Mouse (Mus musculus): ENCODE results near the gene C1ra. TPM values are rescaled to one million over a fixed set of nuclear protein-coding genes. Genes with fewer than 3 reads are reported as not detected.
"Not testable (repeated sequence)": the region's sequence is repeated elsewhere in the genome, so short reads cannot be mapped to it uniquely, and the experiment has no call there.

Gene C1ra
- polyA plus RNA-seq, 1 experiment from 2014 or later = 0.12 TPM

DNA sequence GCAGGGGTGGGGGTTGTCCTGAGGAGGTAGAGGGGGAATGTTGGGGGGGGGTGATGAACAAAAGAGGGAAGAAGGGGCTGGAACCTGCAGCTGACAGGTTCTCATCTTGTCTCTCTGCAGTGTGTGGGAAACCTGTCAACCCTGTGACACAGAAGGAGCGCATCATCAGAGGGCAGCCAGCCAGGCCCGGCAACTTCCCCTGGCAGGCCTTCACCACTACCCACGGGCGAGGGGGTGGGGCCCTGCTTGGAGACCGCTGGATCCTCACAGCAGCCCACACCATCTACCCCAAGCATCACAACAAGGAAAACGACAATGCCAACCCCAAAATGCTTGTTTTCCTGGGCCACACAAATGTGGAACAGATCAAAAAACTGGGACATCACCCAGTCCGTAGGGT is 9.9 kb downstream of the C1ra start:
- not testable (repeated sequence) for H3K9me3 ChIP-seq (replicated peaks); H3K9ac ChIP-seq; H3K4me3 ChIP-seq; H3K27me3 ChIP-seq; H3K4me1 ChIP-seq; H3K27ac ChIP-seq; H3K36me3 ChIP-seq (ENCODE audit: poor library complexity, severe bottlenecking); ATAC-seq; H3K4me2 ChIP-seq
- WGBS = 79% methylated on average over 7 of the region's 7 CpGs

DNA sequence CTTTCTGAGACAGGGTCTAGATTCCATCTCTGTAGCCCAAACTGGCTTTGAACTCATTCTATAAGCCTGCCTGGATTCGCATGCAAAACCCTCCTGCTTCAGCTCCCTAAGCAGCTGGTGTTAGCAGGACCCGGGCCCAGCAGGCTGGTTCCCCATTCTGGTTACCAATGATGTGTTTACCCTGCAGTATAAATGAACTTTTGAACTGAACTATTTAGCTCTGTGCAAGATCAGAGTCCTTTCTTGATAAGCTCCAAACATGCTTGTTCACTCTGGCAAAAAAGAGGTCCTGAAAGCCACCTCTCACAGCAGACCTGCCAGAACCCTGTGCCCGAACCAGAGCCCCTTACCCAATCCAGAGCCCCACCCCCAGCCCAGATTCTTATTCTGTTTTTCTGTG is 15.7 kb downstream of the C1ra start:
- H3K36me3 ChIP-seq (ENCODE audit: poor library complexity, severe bottlenecking) = no peaks in the 10 kb centered on the region
- H3K4me3 ChIP-seq = no peak overlapping the region
- H3K9me3 ChIP-seq (replicated peaks) = no peaks in the 10 kb centered on the region
- no peak overlapping the region for H3K27ac ChIP-seq
- no peaks in the 10 kb centered on the region for H3K4me1 ChIP-seq
- 90% methylated on average over 3 of the region's 3 CpGs for WGBS
- no peaks in the 10 kb centered on the region for H3K27me3 ChIP-seq
- no peak overlapping the region for H3K9ac ChIP-seq
- no peak for ATAC-seq
- H3K4me2 ChIP-seq = no peak overlapping the region

DNA sequence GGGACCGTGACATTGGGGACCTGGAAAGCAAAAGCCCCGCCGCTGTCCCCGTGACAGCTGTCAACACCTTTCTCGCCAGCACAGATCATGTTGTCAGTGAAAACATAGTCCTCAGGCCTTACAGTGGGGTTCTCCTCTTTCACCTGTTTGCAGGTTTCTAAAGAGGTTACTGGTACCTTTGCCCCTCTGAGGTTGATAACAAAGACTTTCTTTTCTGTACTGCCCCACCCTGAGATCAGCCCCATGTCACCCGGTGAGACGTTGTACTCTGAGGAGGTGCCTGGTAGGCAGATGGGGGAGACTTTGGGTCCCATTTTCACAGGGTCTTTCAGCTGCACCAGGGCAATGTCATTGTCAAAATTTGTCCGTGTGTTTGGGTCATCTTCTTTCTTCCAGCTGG is 18.9 kb downstream of the C1ra start:
- Histone ChIP-seq H3K27me3 (no peaks in the 10 kb centered on the region), H3K4me3 (no peak overlapping the region), H3K9ac (no peak overlapping the region), H3K27ac (no peak overlapping the region), H3K36me3 (ENCODE audit: poor library complexity, severe bottlenecking) (no peaks in the 10 kb centered on the region), H3K9me3 (replicated peaks) (no peaks in the 10 kb centered on the region), H3K4me2 (no peak overlapping the region), H3K4me1 (no peaks in the 10 kb centered on the region)
- ATAC-seq = no peak
- WGBS = 91% methylated on average over 8 of the region's 8 CpGs

DNA sequence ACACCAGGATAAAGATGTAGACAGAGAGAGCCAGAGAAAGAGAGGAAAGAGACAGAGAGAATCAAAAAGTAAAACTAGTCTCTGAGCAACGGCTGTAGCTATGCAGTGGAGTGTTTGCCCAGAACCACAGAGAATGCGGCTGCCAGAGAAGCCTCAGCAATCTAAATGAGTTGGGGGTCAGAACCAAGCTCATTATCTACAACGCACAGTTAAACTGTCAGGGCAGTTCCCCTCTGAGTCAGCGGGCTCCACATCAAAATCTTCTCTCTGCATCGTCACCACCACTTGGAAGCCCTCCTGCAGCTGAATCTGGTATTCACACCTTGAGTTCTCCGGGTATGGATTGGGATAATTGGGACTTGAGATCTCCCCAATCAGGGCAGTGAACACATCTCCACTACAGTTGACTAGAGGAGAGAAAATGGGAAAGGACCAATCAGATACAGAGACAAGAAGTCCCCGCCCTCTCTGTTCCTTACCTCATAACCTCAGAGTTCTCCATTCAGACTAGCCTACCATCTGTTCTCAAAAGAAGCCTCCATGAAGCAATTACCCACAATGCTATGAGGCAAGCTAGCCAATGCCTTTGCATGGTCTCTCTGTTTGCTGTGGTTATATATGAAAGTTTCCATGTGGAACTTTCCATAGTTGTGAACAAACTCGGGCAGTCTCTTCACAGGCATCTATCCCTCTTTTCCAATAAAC is 24.1 kb downstream of the C1ra start:
- not testable (repeated sequence) for H3K9me3 ChIP-seq (replicated peaks); ATAC-seq; H3K4me3 ChIP-seq; H3K27ac ChIP-seq; H3K27me3 ChIP-seq; H3K36me3 ChIP-seq (ENCODE audit: poor library complexity, severe bottlenecking); H3K4me1 ChIP-seq; H3K4me2 ChIP-seq; H3K9ac ChIP-seq
- WGBS = 85% methylated on average over 8 of the region's 8 CpGs

DNA sequence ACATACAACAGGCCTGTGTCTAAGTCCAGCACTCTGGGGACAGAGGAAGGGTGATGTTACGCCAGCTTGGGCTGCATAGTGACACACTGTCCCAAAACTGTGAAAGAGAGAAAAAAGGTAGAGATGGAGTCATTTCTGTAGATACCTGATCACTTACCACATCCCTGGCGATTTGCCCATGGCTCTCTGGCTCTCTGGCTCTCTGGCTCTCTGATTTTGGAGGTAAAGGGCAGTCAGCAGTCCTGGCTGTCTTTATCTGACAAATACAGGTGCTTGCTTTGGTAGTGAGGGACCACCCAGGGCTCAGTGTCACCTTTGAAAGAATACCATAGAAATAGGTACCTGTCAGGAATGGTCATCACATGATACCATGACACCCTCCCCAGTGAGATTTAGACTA is 29.0 kb downstream of the C1ra start:
- 86% methylated on average over 2 of the region's 2 CpGs for WGBS
- H3K4me3 ChIP-seq; H3K9ac ChIP-seq; H3K27ac ChIP-seq; H3K4me2 ChIP-seq; H3K36me3 ChIP-seq (ENCODE audit: poor library complexity, severe bottlenecking); H3K27me3 ChIP-seq; H3K9me3 ChIP-seq (replicated peaks); ATAC-seq; H3K4me1 ChIP-seq: not testable (repeated sequence)

DNA sequence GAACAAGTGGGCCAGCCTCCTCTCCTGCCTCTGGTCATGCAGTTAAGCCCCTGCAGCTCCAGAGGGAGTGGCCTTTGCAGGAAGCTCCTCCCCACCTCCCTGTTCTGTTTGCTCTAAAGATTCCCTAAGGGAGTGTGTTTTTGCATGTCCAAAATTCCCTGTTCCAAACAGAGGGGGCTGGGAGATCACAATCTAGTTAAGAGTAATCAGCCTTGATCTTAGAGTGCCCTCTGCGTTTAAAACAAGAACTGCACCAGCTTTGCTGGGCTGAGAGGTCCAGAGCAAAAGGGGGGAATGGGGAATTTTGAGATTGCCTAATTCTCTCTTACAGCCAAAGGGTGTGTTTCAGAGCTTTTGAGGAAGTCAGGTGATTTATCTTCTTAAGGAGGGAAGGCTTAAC is 30.1 kb downstream of the C1ra start, which contains the start of gene C1s1:
Gene C1s1, minus strand, starts transcription at position 76 of the 400 bp plus-strand sequence.
- H3K36me3 ChIP-seq (ENCODE audit: poor library complexity, severe bottlenecking); H3K4me2 ChIP-seq; H3K27ac ChIP-seq; ATAC-seq; H3K9ac ChIP-seq; H3K4me3 ChIP-seq; H3K4me1 ChIP-seq; H3K27me3 ChIP-seq; H3K9me3 ChIP-seq (replicated peaks): not testable (repeated sequence)
- 0% methylated on average over 1 of the region's 1 CpGs for WGBS

DNA sequence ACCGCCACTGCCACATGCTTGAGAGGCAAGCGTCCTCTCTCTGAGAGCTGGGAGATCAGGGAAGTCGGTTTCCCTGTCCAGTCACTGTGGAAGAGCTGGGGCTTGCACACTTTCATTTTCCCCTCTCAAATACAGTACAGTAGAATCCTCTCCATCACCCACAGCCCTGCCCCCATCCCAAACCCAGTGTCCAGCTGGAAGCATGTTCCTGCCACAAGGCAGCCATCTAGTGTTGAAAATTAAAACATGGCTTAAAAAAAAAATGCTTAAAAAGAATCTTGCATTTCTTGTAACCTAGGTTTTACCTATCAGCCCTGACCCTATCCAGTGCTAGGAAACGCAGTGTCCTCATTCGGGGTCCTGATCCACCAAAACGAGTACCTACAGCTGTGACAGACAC is 32.3 kb downstream of the C1ra start:
- no peak overlapping the region for H3K9ac ChIP-seq
- H3K4me3 ChIP-seq = no peak overlapping the region
- no peak for ATAC-seq
- WGBS = 86% methylated on average over 6 of the region's 6 CpGs
- no peak overlapping the region for H3K4me2 ChIP-seq
- H3K9me3 ChIP-seq (replicated peaks) = no peaks in the 10 kb centered on the region
- no peaks in the 10 kb centered on the region for H3K4me1 ChIP-seq
- H3K27me3 ChIP-seq = no peaks in the 10 kb centered on the region
- H3K27ac ChIP-seq = no peak overlapping the region
- H3K36me3 ChIP-seq (ENCODE audit: poor library complexity, severe bottlenecking) = no peaks in the 10 kb centered on the region

DNA sequence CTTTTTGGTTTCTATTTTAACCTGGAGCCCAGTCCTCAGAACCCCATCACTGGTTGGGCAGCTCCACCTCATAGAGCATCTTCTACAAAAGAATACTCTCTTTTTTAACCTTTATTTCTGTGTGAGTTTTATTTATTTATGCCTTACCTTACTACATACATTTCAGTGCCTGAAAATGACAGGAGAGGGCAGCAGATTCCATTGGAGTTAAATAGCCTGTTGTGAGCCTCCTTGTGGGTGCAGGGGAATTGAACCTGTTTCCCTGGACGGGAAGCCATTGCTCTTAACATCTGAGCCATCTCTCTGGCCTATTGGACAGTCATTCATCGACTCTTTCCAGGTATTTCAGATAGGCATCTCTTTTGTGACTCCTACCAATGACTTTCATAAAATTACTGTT is 33.2 kb downstream of the C1ra start:
- no peaks in the 10 kb centered on the region for H3K36me3 ChIP-seq (ENCODE audit: poor library complexity, severe bottlenecking)
- H3K4me3 ChIP-seq = no peak overlapping the region
- H3K27ac ChIP-seq = no peak overlapping the region
- no peaks in the 10 kb centered on the region for H3K27me3 ChIP-seq
- ATAC-seq = no peak
- H3K9me3 ChIP-seq (replicated peaks) = peaks cover 5% of the 10 kb centered on the region; the same call in 1 of the 2 replicates
- no peaks in the 10 kb centered on the region for H3K4me1 ChIP-seq
- 85% methylated on average over 2 of the region's 2 CpGs for WGBS
- H3K9ac ChIP-seq = no peak overlapping the region
- no peak overlapping the region for H3K4me2 ChIP-seq

DNA sequence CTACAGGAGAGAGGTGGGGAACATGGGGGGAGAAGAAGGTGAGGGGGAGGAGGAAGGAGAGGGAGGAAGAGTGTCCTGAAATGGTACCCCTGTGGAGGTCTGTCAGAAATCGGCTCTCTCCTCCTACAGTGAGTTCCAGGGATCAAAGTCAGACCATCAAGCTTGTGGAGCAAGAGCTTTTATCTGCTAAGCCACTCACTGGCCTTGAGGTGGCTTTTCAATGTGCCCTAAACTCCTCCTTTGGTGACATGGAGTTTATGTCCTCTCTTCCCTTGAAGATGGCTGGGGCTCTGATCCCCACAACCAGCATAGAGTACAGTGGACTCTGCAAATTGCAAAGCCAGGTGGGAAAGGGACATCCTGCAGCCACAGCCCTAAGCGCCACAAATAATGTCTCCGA is 35.8 kb downstream of the C1ra start:
- ATAC-seq; H3K9ac ChIP-seq; H3K4me2 ChIP-seq; H3K27me3 ChIP-seq; H3K4me3 ChIP-seq; H3K4me1 ChIP-seq; H3K36me3 ChIP-seq (ENCODE audit: poor library complexity, severe bottlenecking); H3K27ac ChIP-seq: not testable (repeated sequence)
- H3K9me3 ChIP-seq (replicated peaks) = peaks cover 12% of the 10 kb centered on the region
- 96% methylated on average over 2 of the region's 3 CpGs for WGBS

DNA sequence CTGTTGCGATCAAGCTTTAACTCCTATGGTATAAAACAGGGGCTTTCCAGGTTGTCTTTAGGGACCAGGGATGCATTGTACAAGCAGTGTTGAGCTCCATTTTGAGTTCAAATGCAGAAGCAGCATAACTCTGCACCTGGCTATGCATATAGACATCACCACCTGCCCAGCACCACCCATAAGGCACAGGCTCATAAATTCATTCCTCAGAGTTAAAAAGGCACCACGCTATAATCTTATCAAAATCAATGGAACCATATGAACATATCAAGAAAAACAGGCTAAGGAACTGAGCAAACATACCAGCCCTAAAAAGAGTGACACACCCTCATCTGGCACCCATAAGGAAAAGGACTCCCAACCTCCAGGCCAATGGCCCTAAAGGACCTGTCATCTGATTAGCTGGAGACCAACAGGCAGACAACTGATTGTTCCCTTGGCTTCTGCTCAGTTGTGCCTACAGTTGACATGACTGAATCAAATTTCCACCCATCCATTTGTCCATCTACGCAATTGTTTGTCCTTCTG is 36.9 kb downstream of the C1ra start:
- no peak overlapping the region for H3K9ac ChIP-seq
- no peaks in the 10 kb centered on the region for H3K4me1 ChIP-seq
- H3K27ac ChIP-seq = no peak overlapping the region
- no peak overlapping the region for H3K4me3 ChIP-seq
- ATAC-seq = no peak
- peaks cover 13% of the 10 kb centered on the region for H3K9me3 ChIP-seq (replicated peaks)
- H3K4me2 ChIP-seq = no peak overlapping the region
- 91% methylated on average over 3 of the region's 3 CpGs for WGBS
- H3K27me3 ChIP-seq = no peaks in the 10 kb centered on the region
- H3K36me3 ChIP-seq (ENCODE audit: poor library complexity, severe bottlenecking) = no peaks in the 10 kb centered on the region

DNA sequence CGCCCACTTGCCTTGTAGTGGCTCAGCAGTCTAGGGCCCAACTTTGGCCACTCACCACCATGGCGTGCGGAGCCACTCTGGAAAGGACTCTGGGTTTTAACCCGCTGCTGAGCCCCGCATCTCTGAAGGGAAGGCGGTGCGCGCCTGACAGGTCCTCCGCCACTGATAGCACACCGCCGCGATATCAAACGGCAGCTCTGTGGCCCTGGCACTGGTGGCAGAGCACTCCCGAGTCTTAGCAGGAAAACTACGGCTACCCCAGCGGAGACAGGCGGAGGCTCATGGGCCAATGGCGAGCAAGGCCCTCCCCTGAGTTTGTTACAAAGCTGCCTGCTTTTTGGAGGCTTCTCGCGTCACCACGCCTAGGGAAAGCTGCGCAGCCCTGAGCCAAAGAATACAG is 40.6 kb downstream of the C1ra start:
- ATAC-seq = no peak
- no peaks in the 10 kb centered on the region for H3K27me3 ChIP-seq
- peaks cover 13% of the 10 kb centered on the region for H3K9me3 ChIP-seq (replicated peaks)
- H3K9ac ChIP-seq = no peak overlapping the region
- WGBS = 77% methylated on average over 22 of the region's 22 CpGs
- no peak overlapping the region for H3K27ac ChIP-seq
- no peaks in the 10 kb centered on the region for H3K4me1 ChIP-seq
- no peak overlapping the region for H3K4me3 ChIP-seq
- no peak overlapping the region for H3K4me2 ChIP-seq
- no peaks in the 10 kb centered on the region for H3K36me3 ChIP-seq (ENCODE audit: poor library complexity, severe bottlenecking)

DNA sequence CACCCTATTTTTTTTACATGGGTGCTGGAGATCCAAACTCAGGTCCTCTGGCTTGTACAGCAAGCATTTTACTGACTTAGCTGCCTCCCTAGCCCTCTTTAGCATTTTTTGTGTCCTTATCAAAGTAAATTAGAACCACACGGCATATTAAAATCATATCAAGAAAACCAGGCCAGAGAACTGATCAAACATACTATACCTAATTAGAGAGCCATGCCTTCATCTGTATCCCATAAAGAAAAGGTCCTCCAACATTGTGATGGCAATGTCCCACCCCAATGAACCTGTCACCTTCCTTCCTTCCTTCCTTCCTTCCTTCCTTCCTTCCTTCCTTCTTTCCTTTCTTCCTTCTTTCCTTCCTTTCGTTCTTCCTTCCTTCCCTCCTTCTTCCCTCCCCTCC is 43.8 kb downstream of the C1ra start:
- 71% methylated on average over 2 of the region's 2 CpGs for WGBS
- not testable (repeated sequence) for H3K4me2 ChIP-seq; H3K9me3 ChIP-seq (replicated peaks); ATAC-seq; H3K27me3 ChIP-seq; H3K4me1 ChIP-seq; H3K27ac ChIP-seq; H3K36me3 ChIP-seq (ENCODE audit: poor library complexity, severe bottlenecking); H3K9ac ChIP-seq; H3K4me3 ChIP-seq

DNA sequence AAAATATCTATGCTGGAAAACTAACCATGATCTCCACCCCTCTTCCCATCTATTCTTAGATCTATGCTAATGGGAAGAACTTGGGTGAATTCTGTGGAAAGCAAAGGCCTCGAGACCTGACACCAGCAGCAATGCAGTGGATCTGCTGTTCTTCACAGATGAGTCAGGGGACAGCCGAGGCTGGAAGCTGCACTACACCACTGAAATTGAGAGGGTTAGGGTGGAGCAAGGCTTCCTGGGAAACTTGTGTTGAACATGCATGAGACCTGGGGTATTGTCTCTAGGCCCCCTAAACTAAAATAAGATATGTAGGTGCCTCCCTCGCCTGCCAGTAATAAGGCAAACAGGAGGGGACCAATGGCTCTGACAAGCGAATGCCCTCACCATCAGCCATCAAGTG is 49.0 kb downstream of the C1ra start:
- not testable (repeated sequence) for H3K27ac ChIP-seq; H3K4me3 ChIP-seq; H3K4me1 ChIP-seq; H3K9me3 ChIP-seq (replicated peaks); H3K36me3 ChIP-seq (ENCODE audit: poor library complexity, severe bottlenecking); ATAC-seq; H3K4me2 ChIP-seq; H3K27me3 ChIP-seq; H3K9ac ChIP-seq
- WGBS = 89% methylated on average over 4 of the region's 4 CpGs
